Mouse (Mus musculus) thymus, adult 2 months (tissue): ENCODE results near the gene Zbtb17.

Source experiments
- CTCF ChIP-seq: fragments of 200-500 bp; IDR thresholded peaks from 2 replicates; pipeline ENCODE4 v1.5.1; 2012; ENCODE audit warnings: mild to moderate bottlenecking, control low read depth, low read length, moderate library complexity, borderline replicate concordance; ENCODE audit not compliant: control insufficient read depth, poor library complexity, insufficient read depth; ENCODE audit errors: extremely low read depth
- POLR2A ChIP-seq: fragments of 200-500 bp; IDR thresholded peaks from 2 replicates; pipeline ENCODE4 v1.6.1; 2012; ENCODE audit warnings: mild to moderate bottlenecking, low read length, control low read depth, moderate library complexity; ENCODE audit not compliant: control insufficient read depth, poor library complexity, insufficient read depth; ENCODE audit errors: extremely low read depth

DNA sequence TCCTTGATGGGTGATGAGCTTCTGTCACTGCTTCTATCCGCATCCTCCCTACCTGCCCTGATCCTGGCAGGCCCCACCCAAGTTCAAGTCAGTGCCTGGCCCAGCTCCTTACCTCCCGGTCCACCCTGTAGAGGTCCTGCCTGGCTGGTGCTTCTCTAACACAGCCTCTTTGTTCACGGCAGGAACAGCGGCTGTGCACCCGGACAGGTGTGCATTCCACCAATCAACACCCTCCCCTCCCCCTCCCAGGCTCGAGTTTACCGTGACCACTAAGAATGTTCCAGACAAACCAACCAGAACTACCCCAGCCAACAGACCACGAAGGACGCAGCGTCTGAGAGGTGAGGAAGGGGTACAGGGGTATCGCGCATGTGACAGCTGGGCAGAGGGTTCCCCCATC, 45.9 kb upstream of the Zbtb17 start, which contains the start of gene Clcnka:
- TF ChIP-seq POLR2A (no peak), CTCF (no peak)
